Mouse (Mus musculus) lung, adult 2 months (tissue): ENCODE data around the gene Rec114.

ENCODE experiments used
- CTCF ChIP-seq: fragments of 200-500 bp; IDR thresholded peaks from 2 replicates; pipeline ENCODE4 v1.5.1; 2011; ENCODE audit warnings: mild to moderate bottlenecking, low read length, control low read depth; ENCODE audit not compliant: insufficient read depth
- POLR2A ChIP-seq: fragments of 200-500 bp; IDR thresholded peaks from 2 replicates; pipeline ENCODE4 v1.6.1; 2011; ENCODE audit warnings: low read depth, mild to moderate bottlenecking, control low read depth, low read length, borderline replicate concordance; ENCODE audit errors: extremely low read depth

GRCm38 (mm10) chr9:58660673-58661072, 83.1 kb downstream of the Rec114 start:
- TF ChIP-seq CTCF = no peak
- no peak for TF ChIP-seq POLR2A
